Mouse (Mus musculus) embryonic facial prominence, embryonic 14.5 days (tissue): Measurements from ENCODE around the gene Abhd16a. TPM values are rescaled to one million over a fixed set of nuclear protein-coding genes. Genes with fewer than 3 reads are reported as not detected.

Source experiments
- polyA plus RNA-seq: library from polyadenylated mRNA; unstranded; fragments of >200 nt; fragmentation: Nextera tagmentation; extraction: Ambion mirVana; gene quantifications from 2 replicates; pipeline ENCODE4 v1.2.1, GENCODE M21; 2014

The Abhd16a gene
- polyA plus RNA-seq, 1 experiment from 2014 or later, result 77.2 TPM

Other genes starting within 250 kb of the Abhd16a start
- 38.9 and 46.6 TPM in 2 replicates for gene Skiv2l, start 239.1 kb upstream of the Abhd16a start, polyA plus RNA-seq
- gene Nelfe, start 238.9 kb upstream of the Abhd16a start, polyA plus RNA-seq, result 85.8 and 99.8 TPM in 2 replicates
- gene Cfb, start 226.7 kb upstream of the Abhd16a start, polyA plus RNA-seq, result 1.8 and 2.2 TPM in 2 replicates
- 0.83 and 1.0 TPM in 2 replicates for gene Zbtb12, start 209.8 kb upstream of the Abhd16a start, polyA plus RNA-seq
- gene Gm20547, start 207.2 kb upstream of the Abhd16a start, polyA plus RNA-seq, result not detected in 2 replicates
- 4.0 and 5.6 TPM in 2 replicates for gene C2, start 191.0 kb upstream of the Abhd16a start, polyA plus RNA-seq
- gene Ehmt2, start 190.8 kb upstream of the Abhd16a start, polyA plus RNA-seq, result 61.0 and 65.7 TPM in 2 replicates
- 0.14 and 0.53 TPM in 2 replicates for gene Slc44a4, start 174.8 kb upstream of the Abhd16a start, polyA plus RNA-seq
- 15.0 and 15.4 TPM in 2 replicates for gene Neu1, start 158.0 kb upstream of the Abhd16a start, polyA plus RNA-seq
- gene Hspa1b, start 130.0 kb upstream of the Abhd16a start, polyA plus RNA-seq, result 0.69 and 2.3 TPM in 2 replicates
- not detected in 2 replicates for gene Gm20481, start 119.4 kb upstream of the Abhd16a start, polyA plus RNA-seq
- gene Hspa1a, start 117.1 kb upstream of the Abhd16a start, polyA plus RNA-seq, result 7.3 TPM in 2 replicates
- gene Hspa1l, start 116.6 kb upstream of the Abhd16a start, polyA plus RNA-seq, result 0.99 and 1.0 TPM in 2 replicates
- gene Lsm2, start 107.4 kb upstream of the Abhd16a start, polyA plus RNA-seq, result 151 and 159 TPM in 2 replicates
- gene Vars, start 88.3 kb upstream of the Abhd16a start, polyA plus RNA-seq, result 80.3 and 87.7 TPM in 2 replicates
- gene Vwa7, start 72.7 kb upstream of the Abhd16a start, polyA plus RNA-seq, result 0.07 and 0.20 TPM in 2 replicates
- gene Sapcd1, start 61.2 kb upstream of the Abhd16a start, polyA plus RNA-seq, result 12.2 and 16.5 TPM in 2 replicates
- gene Msh5, start 42.5 kb upstream of the Abhd16a start, polyA plus RNA-seq, result 2.5 and 3.4 TPM in 2 replicates
- 90.9 and 96.9 TPM in 2 replicates for gene Clic1, start 39.3 kb upstream of the Abhd16a start, polyA plus RNA-seq
- 291 and 341 TPM in 2 replicates for gene Ddah2, start 30.2 kb upstream of the Abhd16a start, polyA plus RNA-seq
- 9.5 and 21.2 TPM in 2 replicates for gene Ly6g6c, start 23.9 kb upstream of the Abhd16a start, polyA plus RNA-seq
- 0.55 and 0.96 TPM in 2 replicates for gene Mpig6b, start 23.1 kb upstream of the Abhd16a start, polyA plus RNA-seq
- gene Ly6g6e, start 12.4 kb upstream of the Abhd16a start, polyA plus RNA-seq, result 9.4 and 11.8 TPM in 2 replicates
- gene Ly6g6d, start 11.2 kb upstream of the Abhd16a start, polyA plus RNA-seq, result 0.46 and 1.4 TPM in 2 replicates
- gene Ly6g6f, start 3.7 kb upstream of the Abhd16a start, polyA plus RNA-seq, result 0.18 TPM in 1 of 2 replicates, not detected in the other
- not detected in 2 replicates for gene Ly6g5c, start 19.0 kb downstream of the Abhd16a start, polyA plus RNA-seq
- 0.41 and 0.70 TPM in 2 replicates for gene Ly6g5b, start 26.2 kb downstream of the Abhd16a start, polyA plus RNA-seq
- gene Gpank1, start 32.2 kb downstream of the Abhd16a start, polyA plus RNA-seq, result 13.0 and 13.4 TPM in 2 replicates
- 277 and 279 TPM in 2 replicates for gene Csnk2b, start 32.8 kb downstream of the Abhd16a start, polyA plus RNA-seq
- 5.6 and 6.0 TPM in 2 replicates for gene D17H6S53E, start 37.1 kb downstream of the Abhd16a start, polyA plus RNA-seq
- gene Apom, start 42.8 kb downstream of the Abhd16a start, polyA plus RNA-seq, result 0.28 TPM in 1 of 2 replicates, not detected in the other
- 72.2 and 77.3 TPM in 2 replicates for gene Bag6, start 45.9 kb downstream of the Abhd16a start, polyA plus RNA-seq
- 151 and 172 TPM in 2 replicates for gene Prrc2a, start 75.6 kb downstream of the Abhd16a start, polyA plus RNA-seq
- 16.5 and 17.7 TPM in 2 replicates for gene Aif1, start 86.8 kb downstream of the Abhd16a start, polyA plus RNA-seq
- 22.2 and 26.9 TPM in 2 replicates for gene Lst1, start 99.2 kb downstream of the Abhd16a start, polyA plus RNA-seq
- 2.0 and 3.3 TPM in 2 replicates for gene Ltb, start 105.2 kb downstream of the Abhd16a start, polyA plus RNA-seq
- 0.62 and 0.74 TPM in 2 replicates for gene Tnf, start 112.7 kb downstream of the Abhd16a start, polyA plus RNA-seq
- gene Lta, start 116.1 kb downstream of the Abhd16a start, polyA plus RNA-seq, result 0.34 and 0.40 TPM in 2 replicates
- 0.47 TPM in 1 of 2 replicates, not detected in the other for gene Gm16181, start 131.6 kb downstream of the Abhd16a start, polyA plus RNA-seq
- 5.1 and 5.2 TPM in 2 replicates for gene Atp6v1g2, start 144.4 kb downstream of the Abhd16a start, polyA plus RNA-seq
- gene Nfkbil1, start 146.5 kb downstream of the Abhd16a start, polyA plus RNA-seq, result 3.3 and 4.8 TPM in 2 replicates
- 347 and 431 TPM in 2 replicates for gene Ddx39b, start 152.5 kb downstream of the Abhd16a start, polyA plus RNA-seq
- 46.9 and 51.7 TPM in 2 replicates for gene H2-D1, start 173.5 kb downstream of the Abhd16a start, polyA plus RNA-seq
- gene H2-Q1, start 231.1 kb downstream of the Abhd16a start, polyA plus RNA-seq, result 0.25 TPM in 1 of 2 replicates, not detected in the other